Mouse (Mus musculus) G1E (cell line): ENCODE data around the gene Zbed5.

ENCODE experiments used
- CTCF ChIP-seq: IDR thresholded peaks from 2 replicates; pipeline ENCODE4 v1.5.1; 2012; ENCODE audit warnings: low read depth, low read length, inconsistent platforms, mixed read lengths
- GATA1 ChIP-seq: IDR thresholded peaks from 2 replicates; pipeline ENCODE4 v1.6.1; 2012; ENCODE audit warnings: borderline replicate concordance, low read length, inconsistent platforms, mixed read lengths
- POLR2AphosphoS5 ChIP-seq: IDR thresholded peaks from 2 replicates; pipeline ENCODE4 v1.6.1; 2012; ENCODE audit warnings: low read depth, low read length, inconsistent platforms; ENCODE audit not compliant: insufficient replicate concordance
- TAL1 ChIP-seq: conservative IDR thresholded peaks from 2 replicates; pipeline ENCODE4 v1.6.1; 2012; ENCODE audit warnings: low read depth, low read length, inconsistent platforms, mixed read lengths

DNA sequence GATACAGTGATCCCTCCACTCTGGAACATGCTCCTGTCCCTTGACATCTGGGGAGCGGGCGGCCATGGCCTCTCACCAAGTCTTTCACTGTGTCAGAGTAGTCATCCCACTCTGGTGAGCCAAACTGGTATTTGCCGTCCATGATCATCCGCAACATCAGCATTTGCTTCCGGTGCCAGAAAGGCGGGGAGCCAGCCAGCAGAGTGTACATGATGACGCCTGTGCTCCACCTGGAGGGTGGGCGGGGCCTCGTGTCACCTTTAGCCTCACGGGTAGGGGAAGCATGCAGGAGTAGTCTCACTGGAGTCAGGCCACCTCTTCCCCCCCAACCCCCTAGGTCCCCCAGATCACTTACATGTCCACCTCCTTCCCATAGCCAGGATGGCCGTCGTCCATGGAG lies 29.7 kb upstream of the Zbed5 start:
- TF ChIP-seq CTCF, result no peak
- no peak for TF ChIP-seq GATA1
- no peak for TF ChIP-seq POLR2AphosphoS5
- TF ChIP-seq TAL1, result no peak
